Mouse (Mus musculus) lung, adult 2 months (tissue): ENCODE data around the gene Serpina3j.
A peak's percentile ranks its signal among the peaks of the same experiment; 100 is the strongest.
"Not testable (repeated sequence)": the region's sequence is repeated elsewhere in the genome, so short reads cannot be mapped to it uniquely, and the experiment has no call there.

Source experiments
- CTCF ChIP-seq: fragments of 200-500 bp; IDR thresholded peaks from 2 replicates; pipeline ENCODE4 v1.5.1; 2011; ENCODE audit warnings: mild to moderate bottlenecking, low read length, control low read depth; ENCODE audit not compliant: insufficient read depth
- POLR2A ChIP-seq: fragments of 200-500 bp; IDR thresholded peaks from 2 replicates; pipeline ENCODE4 v1.6.1; 2011; ENCODE audit warnings: low read depth, mild to moderate bottlenecking, control low read depth, low read length, borderline replicate concordance; ENCODE audit errors: extremely low read depth

DNA sequence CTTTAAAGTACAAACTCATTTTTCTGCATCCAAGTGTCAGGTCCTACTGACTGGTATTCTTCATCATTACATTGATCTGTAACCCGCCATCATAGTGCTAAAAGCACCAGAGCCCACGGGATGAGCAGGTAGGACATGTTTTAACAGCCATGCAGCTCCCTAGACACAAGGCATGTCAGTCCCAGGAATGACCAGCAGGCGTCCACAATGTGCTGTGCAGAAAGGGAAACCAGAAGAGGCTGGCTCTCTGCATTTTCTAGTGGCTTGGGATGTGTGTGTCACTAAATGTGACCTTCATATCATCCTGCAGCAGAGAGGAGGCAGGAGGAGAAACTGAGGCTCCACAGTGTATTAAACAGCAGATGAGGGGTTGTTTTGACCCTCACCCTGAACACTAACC is 37.5 kb downstream of the Serpina3j start:
- TF ChIP-seq CTCF, result peak; percentile 42; the same call in 1 of the 2 replicates
- not testable (repeated sequence) for TF ChIP-seq POLR2A
